Mouse (Mus musculus) ovary, adult 2 months (tissue): ENCODE results near the gene Yipf4. TPM values are rescaled to one million over a fixed set of nuclear protein-coding genes. Genes with fewer than 3 reads are reported as not detected.

ENCODE experiments used
- polyA plus RNA-seq: library from polyadenylated mRNA; depleted of rRNA; stranded (reverse); fragments of >200 nt; gene quantifications from 2 replicates; pipeline ENCODE4 v1.2.3, GENCODE M21; 2012; rRNA removed

The Yipf4 gene
- polyA plus RNA-seq: 198 and 347 TPM in 2 replicates

DNA sequence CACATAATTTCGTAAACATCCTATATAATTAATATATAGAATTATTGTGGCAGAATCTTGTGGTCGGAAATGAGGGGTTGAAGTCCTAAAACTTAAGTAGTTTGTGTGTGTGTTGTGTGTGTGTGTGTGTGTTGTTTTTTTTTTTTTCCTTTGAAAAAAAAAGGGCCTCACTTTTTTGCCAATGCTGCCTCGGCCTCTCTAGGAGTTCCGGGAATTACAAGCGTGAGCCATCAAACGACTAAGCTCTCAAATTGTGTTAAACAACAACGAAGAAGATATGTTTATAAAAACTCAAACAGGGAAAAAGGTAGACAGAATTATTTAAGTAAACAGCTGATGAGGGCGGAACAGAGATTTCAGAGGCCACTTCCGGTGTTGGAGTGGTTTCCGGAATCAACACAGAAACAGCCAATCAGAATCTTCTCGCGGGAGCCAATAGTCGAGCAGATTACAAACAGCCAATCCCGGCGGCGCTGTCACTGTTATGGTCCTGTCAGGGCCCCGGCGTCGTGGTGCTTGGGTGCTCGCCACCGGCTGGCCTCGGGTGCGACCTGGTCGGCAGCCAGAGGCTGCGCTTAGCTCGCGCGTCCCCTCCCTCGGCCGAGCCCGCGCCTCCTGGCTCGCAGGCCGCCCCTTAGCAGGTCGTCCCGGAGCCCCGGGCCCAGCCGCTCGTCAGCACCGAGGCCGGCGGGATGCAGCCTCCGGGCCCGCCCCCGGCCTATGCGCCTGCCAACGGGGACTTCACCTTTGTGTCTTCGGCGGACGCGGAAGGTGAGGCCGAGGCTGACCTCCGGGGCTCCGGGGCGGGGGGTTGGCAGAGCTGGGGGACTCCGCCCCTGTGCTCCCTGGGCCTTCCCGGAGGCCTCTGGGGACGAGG is at the start of gene Yipf4:
Yipf4 (plus strand) TSS at position 470 of the 877 bp plus-strand sequence.

DNA sequence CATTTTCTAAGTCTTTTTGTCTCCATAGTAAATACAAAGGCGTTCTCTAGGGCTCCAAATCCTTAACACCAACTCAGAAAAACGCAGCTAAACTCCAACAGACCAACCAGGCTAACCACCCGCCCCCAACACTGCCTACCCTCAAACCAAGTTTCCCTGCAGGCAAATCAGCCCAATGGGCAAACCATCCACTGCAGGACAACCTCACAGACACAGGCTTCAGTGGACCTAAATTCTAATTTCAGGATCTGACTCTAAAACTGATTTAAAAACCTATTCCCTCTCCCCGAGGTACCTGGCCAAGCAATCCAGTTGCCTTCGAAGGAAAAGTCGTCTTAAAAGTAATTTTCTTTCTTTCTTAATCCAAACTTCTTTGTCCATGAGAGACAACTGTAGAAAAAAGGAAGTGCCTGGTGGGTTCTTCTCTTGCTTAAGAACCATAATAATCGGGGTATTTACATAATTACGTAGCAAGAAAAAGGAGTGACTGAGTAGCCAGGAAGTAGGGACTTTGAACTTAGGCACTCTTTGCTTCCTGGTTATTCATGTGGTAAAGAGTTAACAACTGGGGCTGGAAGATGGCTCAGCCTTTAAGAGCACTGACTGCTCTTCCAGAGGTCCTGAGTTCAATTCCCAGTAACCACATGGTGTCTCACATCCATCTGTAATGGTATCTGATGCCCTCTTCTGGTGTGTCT is 30.4 kb upstream of the Yipf4 start, which contains the start of gene Nlrc4:
Nlrc4 (minus strand) TSS at position 432 of the 698 bp plus-strand sequence.

DNA sequence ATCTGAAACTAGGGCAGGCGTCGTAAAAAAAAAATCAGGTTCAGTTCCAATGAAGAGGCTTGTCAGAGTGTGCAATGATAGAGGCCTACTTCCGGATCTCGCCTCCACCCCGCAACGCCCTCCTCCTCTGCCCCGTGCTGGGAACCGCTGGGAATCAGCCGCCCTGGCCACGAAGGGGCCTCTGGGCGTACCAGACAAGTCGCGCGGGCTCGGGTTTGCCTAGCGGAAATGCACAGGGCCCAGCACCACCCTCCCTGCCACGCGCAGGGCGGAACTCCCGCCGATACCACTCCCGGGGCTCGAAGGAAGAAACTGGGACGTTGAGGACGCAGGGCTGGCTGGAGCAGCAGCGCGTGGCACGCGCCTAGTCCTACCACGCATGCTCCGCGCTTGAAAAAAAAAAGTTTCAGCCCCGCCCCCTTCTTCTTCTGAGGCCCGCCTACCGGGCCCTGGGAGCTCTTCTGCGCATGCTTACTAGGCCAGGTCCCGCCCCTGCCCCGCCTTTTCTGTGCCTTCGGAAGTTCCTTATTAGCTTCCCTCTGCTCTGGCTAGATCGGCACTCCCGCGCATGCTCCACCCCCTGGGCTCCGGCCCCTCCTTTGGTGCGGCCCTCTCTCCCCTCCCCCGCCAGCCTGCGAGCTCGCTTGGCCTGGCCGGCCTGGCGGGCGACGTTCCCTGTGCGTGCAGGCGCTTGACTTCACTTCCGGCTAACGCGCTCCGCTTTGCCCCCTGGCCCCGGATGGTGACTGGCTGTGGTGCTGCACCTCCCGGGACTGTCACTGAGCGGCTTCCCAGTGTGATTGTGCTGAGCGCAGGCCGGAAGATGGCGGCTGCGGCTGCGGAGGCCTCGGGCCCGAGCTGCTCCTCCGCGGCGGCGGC is 38.7 kb downstream of the Yipf4 start, which contains the start of gene Birc6:
Birc6 (plus strand) TSS at position 567 of the 879 bp plus-strand sequence.

Other genes with a start within 250 kb of the Yipf4 start
- 42.2 and 45.6 TPM in 2 replicates for gene Memo1, start 194.0 kb upstream of the Yipf4 start, polyA plus RNA-seq
- 27.8 and 32.4 TPM in 2 replicates for gene Dpy30, start 165.5 kb upstream of the Yipf4 start, polyA plus RNA-seq
- 10.6 and 14.1 TPM in 2 replicates for gene Spast, start 150.5 kb upstream of the Yipf4 start, polyA plus RNA-seq
- 12.1 and 19.2 TPM in 2 replicates for gene Slc30a6, start 93.9 kb upstream of the Yipf4 start, polyA plus RNA-seq
- gene Nlrc4, start 30.4 kb upstream of the Yipf4 start, polyA plus RNA-seq: 0.16 and 0.20 TPM in 2 replicates
- gene Birc6, start 38.8 kb downstream of the Yipf4 start, polyA plus RNA-seq: 96.4 and 104 TPM in 2 replicates
- gene Ttc27, start 228.2 kb downstream of the Yipf4 start, polyA plus RNA-seq: 3.8 and 4.3 TPM in 2 replicates